Mouse (Mus musculus): ENCODE data around the gene Ahnak2.

DNA sequence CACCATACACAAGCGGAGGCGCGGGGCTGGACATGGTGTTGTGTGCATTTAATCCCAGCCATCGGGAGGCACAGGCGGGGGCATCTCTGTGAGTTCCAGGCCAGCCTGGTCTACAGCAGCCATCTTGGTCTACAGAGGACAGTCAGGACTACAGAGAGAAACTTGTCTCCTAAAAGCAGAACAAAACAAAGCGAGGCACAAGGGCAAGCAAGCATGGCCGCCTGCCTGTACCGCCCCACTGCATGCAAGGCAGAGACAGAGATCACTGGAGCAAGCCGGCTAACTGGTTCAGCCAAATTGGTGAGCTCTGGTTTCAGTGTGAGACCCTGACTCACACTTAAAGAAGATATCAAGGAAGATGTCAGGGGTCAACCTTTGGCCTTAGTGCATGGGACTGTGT, 47.9 kb upstream of the Ahnak2 start:
- TF ChIP-seq CTCF (IDR thresholded peaks at IDR 0.05; ENCODE audit: extremely low read depth, insufficient read depth, low read length), result no peak
- no peak for TF ChIP-seq POLR2A (IDR thresholded peaks at IDR 0.05; ENCODE audit: extremely low read depth, insufficient read depth, low read length)

Data from cortical plate, adult 2 months (tissue).